Mouse (Mus musculus) forebrain, embryonic 13.5 days (tissue): Measurements from ENCODE around the gene Gramd2. TPM values are rescaled to one million over a fixed set of nuclear protein-coding genes. Genes with fewer than 3 reads are reported as not detected.
"Not testable (repeated sequence)": the region's sequence is repeated elsewhere in the genome, so short reads cannot be mapped to it uniquely, and the experiment has no call there.

Experiments
- ATAC-seq: fragments of 200-750 bp; cut with Nextera tagmentation; 2 replicates; pipeline ENCODE4 v1.8.0; 2017
- H3K27ac ChIP-seq: fragments of 300-500 bp; sonication (generic); 2 replicates; pipeline ENCODE4 v1.5.1; 2015; ENCODE audit warnings: inconsistent platforms, mild to moderate bottlenecking, moderate library complexity
- H3K27me3 ChIP-seq: fragments of 300-500 bp; sonication (generic); 2 replicates; pipeline ENCODE4 v1.6.1; 2015; ENCODE audit warnings: mild to moderate bottlenecking, inconsistent platforms
- H3K36me3 ChIP-seq: fragments of 300-500 bp; sonication (generic); 2 replicates; pipeline ENCODE4 v1.6.1; 2015; ENCODE audit warnings: mild to moderate bottlenecking, inconsistent platforms; ENCODE audit not compliant: poor library complexity, severe bottlenecking
- H3K4me1 ChIP-seq: fragments of 300-500 bp; sonication (generic); 2 replicates; pipeline ENCODE4 v1.6.1; 2015; ENCODE audit warnings: inconsistent platforms
- H3K4me2 ChIP-seq: fragments of 300-500 bp; sonication (generic); 2 replicates; pipeline ENCODE4 v1.6.1; 2015; ENCODE audit warnings: inconsistent platforms, mild to moderate bottlenecking, moderate library complexity
- H3K4me3 ChIP-seq: fragments of 300-500 bp; sonication (generic); 2 replicates; pipeline ENCODE4 v1.5.1; 2015; ENCODE audit warnings: mild to moderate bottlenecking, inconsistent platforms
- H3K9ac ChIP-seq: fragments of 300-500 bp; sonication (generic); 2 replicates; pipeline ENCODE4 v1.6.1; 2015; ENCODE audit warnings: mild to moderate bottlenecking, inconsistent platforms
- H3K9me3 ChIP-seq: fragments of 300-500 bp; sonication (generic); replicated peaks from 2 replicates; pipeline ENCODE4 v1.6.1; 2016; ENCODE audit warnings: inconsistent platforms
- WGBS: fragments of 180-500 bp; shearing (Covaris S2); methylation state at CpG from one replicate; pipeline ENCODE4 v1.1.7; 2015; 5-methylcytosine and 5-hydroxymethylcytosine counted together
- polyA plus RNA-seq: library from polyadenylated mRNA; unstranded; fragments of >200 nt; fragmentation: Nextera tagmentation; extraction: Ambion mirVana; gene quantifications from 2 replicates; pipeline ENCODE4 v1.2.1, GENCODE M21; 2015

The Gramd2 gene
- polyA plus RNA-seq, 1 experiment from 2014 or later, result 1.8 TPM

DNA sequence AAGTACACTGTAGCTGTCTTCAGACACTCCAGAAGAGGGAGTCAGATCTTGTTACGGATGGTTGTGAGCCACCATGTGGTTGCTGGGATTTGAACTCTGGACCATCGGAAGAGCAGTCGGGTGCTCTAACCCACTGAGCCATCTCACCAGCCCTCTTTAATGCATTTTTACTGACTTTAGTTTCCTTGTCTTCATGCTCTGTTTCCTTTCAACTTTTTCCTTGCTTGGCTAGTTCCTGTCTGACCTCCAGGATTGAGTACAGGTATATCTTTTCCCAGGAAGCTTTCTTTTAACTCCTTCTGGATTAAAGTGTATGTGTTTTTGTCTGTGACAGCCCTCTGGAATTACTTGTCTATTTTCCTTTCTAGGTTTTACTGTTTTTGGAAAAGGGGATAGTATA lies 77.1 kb downstream of the Gramd2 start:
- not testable (repeated sequence) for H3K9ac ChIP-seq, H3K4me3 ChIP-seq, H3K27ac ChIP-seq, H3K4me2 ChIP-seq, H3K36me3 ChIP-seq, ATAC-seq, H3K9me3 ChIP-seq, H3K4me1 ChIP-seq, H3K27me3 ChIP-seq
- 92% methylated on average over 3 of the region's 3 CpGs for WGBS

DNA sequence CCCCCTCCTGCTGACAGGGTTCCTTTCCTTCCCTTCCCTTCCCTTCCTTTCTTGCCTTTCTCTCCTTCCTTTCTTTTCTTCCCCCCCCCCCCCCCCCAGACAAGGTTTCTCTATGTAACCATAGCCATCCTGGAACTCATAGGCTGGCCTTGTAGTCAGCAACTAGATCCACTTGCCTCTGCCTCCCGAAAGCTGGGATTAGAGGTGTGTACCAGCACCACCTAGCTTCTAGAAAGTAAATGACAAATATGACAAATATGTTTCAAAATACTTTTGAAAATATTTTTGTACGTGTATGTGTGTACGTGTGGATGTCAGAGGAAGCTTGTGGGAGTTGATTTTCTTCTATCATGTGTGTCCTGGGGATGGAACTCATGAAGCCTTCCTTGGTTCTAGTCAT lies 80.6 kb downstream of the Gramd2 start:
- no peaks in the 10 kb centered on the region for H3K4me1 ChIP-seq
- no peak for ATAC-seq
- H3K4me2 ChIP-seq, result no peak overlapping the region
- no peaks in the 10 kb centered on the region for H3K9me3 ChIP-seq
- no peaks in the 10 kb centered on the region for H3K27me3 ChIP-seq
- no peaks in the 10 kb centered on the region for H3K36me3 ChIP-seq
- H3K27ac ChIP-seq, result no peak overlapping the region
- 85% methylated on average over 3 of the region's 3 CpGs for WGBS
- H3K9ac ChIP-seq, result no peak overlapping the region
- no peak overlapping the region for H3K4me3 ChIP-seq

DNA sequence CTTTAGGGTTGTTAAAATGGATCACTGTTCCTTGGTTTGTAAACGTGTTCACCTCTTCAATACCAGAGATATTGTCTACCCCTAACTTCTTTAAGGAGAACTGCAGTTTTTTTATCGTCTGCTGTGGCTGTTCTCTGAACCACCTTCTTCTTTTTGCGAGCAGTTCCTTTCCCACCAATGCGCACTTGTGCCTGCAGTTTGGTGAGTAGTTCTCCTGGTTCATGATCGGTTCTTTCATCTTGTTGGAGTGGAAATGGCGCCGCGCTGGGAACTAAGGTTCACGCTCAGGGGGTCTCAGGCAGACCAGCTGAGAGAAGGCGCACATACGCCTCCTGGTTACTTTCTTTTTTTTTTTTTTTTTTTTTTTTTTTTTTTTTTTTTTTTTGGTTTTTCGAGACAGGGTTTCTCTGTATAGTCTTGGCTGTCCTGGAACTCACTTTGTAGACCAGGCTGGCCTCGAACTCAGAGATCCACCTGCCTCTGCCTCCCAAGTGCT lies 87.1 kb downstream of the Gramd2 start:
- not testable (repeated sequence) for H3K36me3 ChIP-seq, H3K4me3 ChIP-seq, H3K27me3 ChIP-seq, H3K27ac ChIP-seq, H3K9me3 ChIP-seq, ATAC-seq, H3K4me2 ChIP-seq, H3K4me1 ChIP-seq, H3K9ac ChIP-seq
- WGBS, result 94% methylated on average over 12 of the region's 13 CpGs

Other genes with a start within 250 kb of the Gramd2 start
- gene Arih1, start 193.5 kb upstream of the Gramd2 start, polyA plus RNA-seq, result 18.0 and 19.0 TPM in 2 replicates
- gene Hexa, start 140.6 kb upstream of the Gramd2 start, polyA plus RNA-seq, result 35.8 and 38.8 TPM in 2 replicates
- 0.49 TPM in 1 of 2 replicates, not detected in the other for gene Tmem202, start 140.3 kb upstream of the Gramd2 start, polyA plus RNA-seq
- gene Celf6, start 102.2 kb upstream of the Gramd2 start, polyA plus RNA-seq, result 19.5 and 25.5 TPM in 2 replicates
- gene Parp6, start 62.9 kb upstream of the Gramd2 start, polyA plus RNA-seq, result 154 and 155 TPM in 2 replicates
- gene Pkm, start 23.8 kb upstream of the Gramd2 start, polyA plus RNA-seq, result 1,587 and 1,755 TPM in 2 replicates
- gene Senp8, start 70.6 kb downstream of the Gramd2 start, polyA plus RNA-seq, result 12.4 and 13.1 TPM in 2 replicates
- gene Myo9a, start 70.8 kb downstream of the Gramd2 start, polyA plus RNA-seq, result 19.2 and 21.7 TPM in 2 replicates